Comparison of ENCODE assay signal across 14 mouse cellular contexts in genomic region chr11:62010625-62011231, GRCm38 (mm10). TPM values are rescaled to one million over a fixed set of nuclear protein-coding genes. Genes with fewer than 3 reads are reported as not detected.
DNase-seq lines count a peak whose midpoint lies in the region; ATAC-seq and TF ChIP-seq lines count a peak whose summit lies in the region.
"Had no signal": no experiment of that assay in that cellular context is flagged by ENCODE, and none has a peak within 500 bp of the region (broad histone marks: within the 10 kb centered on the region; RNA-seq: fewer than 3 reads in every experiment).

No protein-coding gene starts in this region.

- H3K27ac ChIP-seq in embryonic facial prominence, embryonic 11.5 days (replicated peaks; ENCODE audit: low read depth, low read length) = no peak overlapping the region
- no peak overlapping the region for H3K27ac ChIP-seq in embryonic facial prominence, embryonic 10.5 days (replicated peaks)
- H3K27ac ChIP-seq in layer of hippocampus, adult 2 months = no peak overlapping the region
- H3K27ac ChIP-seq in hindbrain, embryonic 12.5 days = no peak overlapping the region
- H3K27ac ChIP-seq: embryonic facial prominence, embryonic 13.5 days; heart, embryonic 13.5 days; limb, embryonic 10.5 days had no signal

- H3K36me3 ChIP-seq in embryonic facial prominence, embryonic 11.5 days (replicated peaks; ENCODE audit: control insufficient read depth, insufficient read depth, low read depth, low read length) = no peaks in the 10 kb centered on the region
- no peaks in the 10 kb centered on the region for H3K36me3 ChIP-seq in embryonic facial prominence, embryonic 10.5 days (replicated peaks)
- no peaks in the 10 kb centered on the region for H3K36me3 ChIP-seq in hindbrain, embryonic 12.5 days
- H3K36me3 ChIP-seq: embryonic facial prominence, embryonic 13.5 days; heart, embryonic 13.5 days; limb, embryonic 10.5 days had no signal

- no peak overlapping the region for H3K4me2 ChIP-seq in embryonic facial prominence, embryonic 11.5 days (ENCODE audit: low read depth, low read length)
- H3K4me2 ChIP-seq in hindbrain, embryonic 12.5 days (replicated peaks) = no peak overlapping the region
- H3K4me2 ChIP-seq: embryonic facial prominence, embryonic 13.5 days; heart, embryonic 13.5 days had no signal

- peak; percentile 27 for DNase-seq in embryonic facial prominence, embryonic 11.5 days (ENCODE audit: low spot score)
- no peak for DNase-seq in embryonic facial prominence, embryonic 10.5 days (ENCODE audit: low spot score)
- no peak for DNase-seq in layer of hippocampus, adult 2 months (ENCODE audit: low spot score in 2 of 2)
- no peak for DNase-seq in layer of hippocampus, postnatal 14 days (ENCODE audit: low spot score in 2 of 2)
- DNase-seq in right cerebral cortex, adult 2 months (ENCODE audit: low spot score in 2 of 2) = peak; percentile 68 to 72
- no peak for DNase-seq in right cerebral cortex, postnatal 25 days
- DNase-seq in thymus, postnatal 36 days = no peak
- DNase-seq: adrenal gland, adult 8-10 months; B cell, adult 2 months had no signal

- H3K27me3 ChIP-seq in embryonic facial prominence, embryonic 11.5 days (ENCODE audit: control insufficient read depth, insufficient read depth, low read length) = no peaks in the 10 kb centered on the region
- H3K27me3 ChIP-seq in embryonic facial prominence, embryonic 10.5 days (replicated peaks; ENCODE audit: low read depth, poor library complexity, severe bottlenecking) = peaks cover 4% of the 10 kb centered on the region; the same call in 1 of the 2 replicates
- H3K27me3 ChIP-seq in hindbrain, embryonic 12.5 days = 0 out of 2 replicates have a peak, but pooled peaks cover 4% of the 10 kb centered on the region

- H3K9me3 ChIP-seq in embryonic facial prominence, embryonic 11.5 days (replicated peaks; ENCODE audit: control insufficient read depth, low read length) = no peaks in the 10 kb centered on the region
- no peaks in the 10 kb centered on the region for H3K9me3 ChIP-seq in embryonic facial prominence, embryonic 10.5 days
- no peaks in the 10 kb centered on the region for H3K9me3 ChIP-seq in hindbrain, embryonic 12.5 days (replicated peaks)
- H3K9me3 ChIP-seq: embryonic facial prominence, embryonic 13.5 days; heart, embryonic 13.5 days; limb, embryonic 10.5 days had no signal

- no peak overlapping the region for H3K9ac ChIP-seq in embryonic facial prominence, embryonic 11.5 days (replicated peaks; ENCODE audit: low read length)
- no peak overlapping the region for H3K9ac ChIP-seq in hindbrain, embryonic 12.5 days
- H3K9ac ChIP-seq: embryonic facial prominence, embryonic 13.5 days; heart, embryonic 13.5 days had no signal

- no peak for ATAC-seq in embryonic facial prominence, embryonic 11.5 days (replicated peaks; ENCODE audit: insufficient number of reproducible peaks, low FRiP score, low TSS enrichment, low read depth)
- ATAC-seq in hindbrain, embryonic 12.5 days (ENCODE audit: low FRiP score) = no peak
- ATAC-seq: forebrain, embryonic 14.5 days had no signal

- no peak overlapping the region for H3K4me3 ChIP-seq in embryonic facial prominence, embryonic 11.5 days (ENCODE audit: low read depth, low read length)
- H3K4me3 ChIP-seq in embryonic facial prominence, embryonic 10.5 days = no peak overlapping the region
- H3K4me3 ChIP-seq in layer of hippocampus, adult 2 months = no peak overlapping the region
- H3K4me3 ChIP-seq in hindbrain, embryonic 12.5 days = no peak overlapping the region
- H3K4me3 ChIP-seq: embryonic facial prominence, embryonic 13.5 days; heart, embryonic 13.5 days; limb, embryonic 10.5 days had no signal

- 71% methylated on average over 16 of the region's 16 CpGs for WGBS in embryonic facial prominence, embryonic 11.5 days
- WGBS in embryonic facial prominence, embryonic 10.5 days = 71% methylated on average over 16 of the region's 16 CpGs
- 72% methylated on average over 16 of the region's 16 CpGs for WGBS in hindbrain, embryonic 12.5 days

- H3K4me1 ChIP-seq in embryonic facial prominence, embryonic 11.5 days (ENCODE audit: control insufficient read depth, insufficient read depth, low read length) = no peaks in the 10 kb centered on the region
- peaks cover 9% of the 10 kb centered on the region; the same call in 1 of the 2 replicates for H3K4me1 ChIP-seq in embryonic facial prominence, embryonic 10.5 days
- H3K4me1 ChIP-seq in hindbrain, embryonic 12.5 days = 0 out of 2 replicates have a peak, but pooled peaks cover 3% of the 10 kb centered on the region
- H3K4me1 ChIP-seq: limb, embryonic 10.5 days had no signal

- peak; percentile 62 for TF ChIP-seq CTCF in layer of hippocampus, adult 2 months (conservative IDR thresholded peaks at IDR 0.05)

RNA-seq across cellular contexts. Expression of gene Specc1, which starts 54.2 kb away (rescaled TPM):
- polyA plus RNA-seq in embryonic facial prominence, embryonic 11.5 days (2014; fragmentation: Nextera tagmentation; extraction: Ambion mirVana) = 15.3 and 17.2 TPM in 2 replicates
- polyA plus RNA-seq in embryonic facial prominence, embryonic 10.5 days (2016; fragmentation: Nextera tagmentation; extraction: Ambion mirVana) = 14.9 and 15.3 TPM in 2 replicates
- 10 to 100 TPM; 85.8 to 91.6 TPM for total RNA-seq in layer of hippocampus, adult 2 months (2021)
- total RNA-seq in layer of hippocampus, postnatal 14 days (2021) = 10 to 100 TPM; 66.1 to 69.8 TPM
- polyA plus RNA-seq in hindbrain, embryonic 12.5 days (2016; fragmentation: Nextera tagmentation; extraction: Ambion mirVana) = 15.7 and 16.5 TPM in 2 replicates

Comparison
In these comparisons a context has a peak if more than half of its experiments do, and no peak if none do; other contexts are left out.
1. DNase-seq: peak in embryonic facial prominence, embryonic 11.5 days (single experiment) and right cerebral cortex, adult 2 months (2 of 2); none in embryonic facial prominence, embryonic 10.5 days (single experiment), layer of hippocampus, adult 2 months (0 of 2), layer of hippocampus, postnatal 14 days (0 of 2), right cerebral cortex, postnatal 25 days (single experiment) and thymus, postnatal 36 days (0 of 2).